Mouse (Mus musculus) heart, adult 2 months (tissue): ENCODE results near the gene Rcbtb2.

Source experiments
- CTCF ChIP-seq: fragments of 200-600 bp; IDR thresholded peaks from 2 replicates; pipeline ENCODE4 v1.8.1; 2022; ENCODE audit warnings: antibody characterized with exemption, mild to moderate bottlenecking, moderate library complexity
- EP300 ChIP-seq: fragments of 200-500 bp; IDR thresholded peaks from 2 replicates; pipeline ENCODE4 v1.6.1; 2011; ENCODE audit warnings: low read depth, low read length, control low read depth; ENCODE audit not compliant: insufficient read depth
- POLR2A ChIP-seq: fragments of 200-500 bp; IDR thresholded peaks from 2 replicates; pipeline ENCODE4 v1.6.1; 2011; ENCODE audit warnings: mild to moderate bottlenecking, low read depth, low read length, control low read depth; ENCODE audit not compliant: insufficient read depth

DNA sequence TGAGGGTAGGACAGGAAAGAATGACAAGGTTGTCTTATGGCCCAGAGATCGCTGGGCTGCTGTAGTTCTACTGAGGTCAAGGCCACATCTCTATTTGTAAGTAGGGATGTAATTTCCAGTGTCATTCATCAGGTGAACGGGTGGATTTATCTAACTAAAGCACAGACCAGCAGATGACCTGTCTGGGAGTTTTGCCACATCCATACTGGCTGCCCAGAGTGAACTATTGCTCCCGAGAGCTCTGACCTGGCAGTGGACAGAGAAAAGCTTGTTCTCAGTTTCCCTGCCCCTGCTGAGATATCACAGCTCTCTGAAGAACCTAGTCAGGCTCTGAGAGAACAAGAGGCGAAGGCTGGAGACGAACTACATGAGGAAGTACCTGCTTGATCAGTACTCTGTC, 14.4 kb downstream of the Rcbtb2 start:
- TF ChIP-seq EP300, result no peak
- TF ChIP-seq CTCF, result no peak
- no peak for TF ChIP-seq POLR2A
